Mouse (Mus musculus): ENCODE measurements around the gene Glod4. TPM values are rescaled to one million over a fixed set of nuclear protein-coding genes. Genes with fewer than 3 reads are reported as not detected.
A peak's percentile ranks its signal among the peaks of the same experiment; 100 is the strongest.

Gene Glod4
- total and polyA plus RNA-seq, 3 experiments = 121 to 190 (median 161) TPM

DNA sequence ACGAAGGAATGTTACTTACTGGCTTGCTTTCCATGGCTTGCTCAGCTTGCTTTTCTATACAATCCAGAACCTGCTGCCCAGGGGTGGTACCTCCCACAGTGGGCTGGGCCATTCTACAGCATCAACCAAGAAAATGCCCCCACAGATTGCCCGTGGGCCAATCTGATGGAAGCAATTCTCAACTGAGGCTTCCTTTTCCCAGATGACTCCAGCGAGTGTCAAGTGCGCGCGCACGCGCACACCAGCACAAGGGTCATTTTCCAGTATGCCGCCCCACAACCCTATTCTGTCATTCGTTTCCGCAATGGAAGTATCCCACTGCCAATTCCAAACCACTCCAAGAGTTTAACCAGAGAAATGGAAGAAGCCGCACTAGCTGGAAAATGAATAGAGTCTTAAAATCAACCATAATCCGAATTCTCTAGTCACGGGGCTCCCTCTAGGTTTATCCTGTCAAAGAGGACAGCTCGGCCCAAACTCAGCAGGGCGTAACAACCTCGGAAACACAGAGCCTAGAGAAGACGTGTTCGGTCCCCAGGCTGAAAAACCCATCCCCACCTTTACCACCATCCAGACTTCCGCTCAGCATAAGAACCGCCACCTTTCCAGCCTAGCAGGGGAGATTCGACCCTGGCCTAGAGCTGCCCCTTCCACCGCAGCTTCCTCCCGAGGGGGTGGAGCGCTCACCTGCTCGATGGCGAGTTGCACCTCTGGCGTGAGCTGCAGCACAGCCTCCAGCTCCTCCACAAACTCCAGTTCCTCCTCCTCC, 64.6 kb downstream of the Glod4 start:
- Histone ChIP-seq H3K4me2 (ENCODE audit: insufficient read depth, low read depth, poor library complexity, severe bottlenecking) (peak overlapping the region; percentile 73), H3K27ac (ENCODE audit: insufficient read depth, low read depth) (peak overlapping the region; percentile 43), H3K4me1 (ENCODE audit: control insufficient read depth in 1 of 2, insufficient read depth in 2 of 2) (peaks cover 0 to 26% of the 10 kb centered on the region in 2 experiments; a peak in 3 of 4 replicates), H3K79me2 (replicated peaks; ENCODE audit: control insufficient read depth, extremely low read depth, insufficient read depth, poor library complexity, severe bottlenecking) (peaks cover 24% of the 10 kb centered on the region), H3K9me3 (replicated peaks; ENCODE audit: low read length) (no peaks in the 10 kb centered on the region), H3K9ac (ENCODE audit: insufficient read depth, low read depth) (peak overlapping the region; percentile 44), H3K4me3 (replicated peaks in 1 of 3; ENCODE audit: low read depth in 2 of 3, low read length in 2 of 3, poor library complexity in 1 of 3) (peak overlapping the region; percentile 66 to 90 (median 86)), H3K36me3 (replicated peaks in 1 of 2; ENCODE audit: control insufficient read depth in 1 of 2, insufficient read depth in 1 of 2, low read length in 1 of 2) (peaks cover 16 to 49% of the 10 kb centered on the region in 2 experiments), H3K27me3 (replicated peaks) (no peaks in the 10 kb centered on the region)
- in situ Hi-C loops (cut with MboI; ENCODE audit: low pct_ligation_motif_present, low pct_unique_long_range_greater_than_20kb, low sequenced_read_pairs) (no loop called here), dilution Hi-C loops (cut with MboI; ENCODE audit: extremely low pct_ligation_motif_present, extremely low pct_unique_long_range_greater_than_20kb, low sequenced_read_pairs) (no loop called here)
- DNase-seq (ENCODE audit: extremely low read depth) = peak; percentile 72
- TF ChIP-seq NRF1 (IDR thresholded peaks at IDR 0.05; ENCODE audit: low read depth, low read length) (peak; percentile 87), USF2 (conservative IDR thresholded peaks at IDR 0.05; ENCODE audit: low read depth, low read length) (no peak)

DNA sequence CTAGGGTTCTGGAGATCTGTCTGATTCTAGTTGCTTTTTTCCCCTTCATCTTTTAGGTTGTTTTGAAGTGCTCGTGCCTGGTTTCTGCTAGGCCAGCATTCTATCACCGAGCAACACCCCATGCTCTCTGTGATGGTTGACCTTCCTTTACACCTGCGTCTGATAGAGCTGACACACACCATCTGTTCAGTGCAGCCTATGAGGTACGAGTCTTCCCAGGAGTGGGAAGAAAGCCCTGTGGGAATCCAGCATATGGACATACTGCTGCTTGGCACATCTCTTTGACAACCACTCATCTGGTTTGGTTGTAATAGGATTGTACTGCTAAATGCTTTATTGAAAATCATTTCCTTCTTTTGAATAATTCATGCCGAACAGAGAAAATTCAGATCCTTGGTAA, 73.3 kb downstream of the Glod4 start:
- dilution Hi-C loops (cut with MboI; ENCODE audit: extremely low pct_ligation_motif_present, extremely low pct_unique_long_range_greater_than_20kb, low sequenced_read_pairs) = no loop called here
- peaks cover 24 to 70% of the 10 kb centered on the region in 2 experiments for H3K36me3 ChIP-seq (replicated peaks in 1 of 2; ENCODE audit: control insufficient read depth in 1 of 2, insufficient read depth in 1 of 2, low read length in 1 of 2)

DNA sequence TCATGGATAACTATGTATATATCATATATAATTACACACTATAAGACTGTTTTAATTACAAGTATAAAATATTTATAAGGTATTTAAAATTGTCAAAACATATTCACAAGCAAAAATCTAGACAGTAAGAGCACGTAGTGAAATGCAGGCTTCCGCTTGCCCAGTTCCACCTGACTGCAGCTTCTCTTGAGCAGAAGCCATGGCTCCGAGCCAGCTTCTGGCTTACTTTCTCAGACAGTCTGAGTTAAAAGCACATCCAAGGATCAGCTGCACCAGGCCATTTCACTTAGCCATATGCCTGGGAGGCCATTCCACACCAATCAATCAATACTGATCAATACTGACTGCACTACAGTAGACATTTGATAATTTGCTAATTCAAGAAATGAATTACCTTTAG, 74.5 kb downstream of the Glod4 start:
- no peak for DNase-seq (ENCODE audit: extremely low read depth)
- no peak for TF ChIP-seq USF1 (IDR thresholded peaks at IDR 0.05; ENCODE audit: low read depth, low read length)
- TF ChIP-seq NRF1 (IDR thresholded peaks at IDR 0.05; ENCODE audit: low read depth, low read length) = no peak
- TF ChIP-seq EP300 (IDR thresholded peaks at IDR 0.05; ENCODE audit: low read length) = no peak
- no peak for TF ChIP-seq SMC3 (IDR thresholded peaks at IDR 0.05; ENCODE audit: low read depth, low read length)
- no peak for TF ChIP-seq HCFC1 (IDR thresholded peaks at IDR 0.05; ENCODE audit: low read depth, low read length)
- TF ChIP-seq IRF4 (IDR thresholded peaks at IDR 0.05; ENCODE audit: low read depth, low read length) = no peak
- TF ChIP-seq ZMIZ1 (IDR thresholded peaks at IDR 0.05; ENCODE audit: low read depth, low read length) = no peak
- TF ChIP-seq USF2 (conservative IDR thresholded peaks at IDR 0.05; ENCODE audit: low read depth, low read length) = no peak
- no peaks in the 10 kb centered on the region for H3K27me3 ChIP-seq (replicated peaks)
- H3K9me3 ChIP-seq (replicated peaks; ENCODE audit: low read length) = no peaks in the 10 kb centered on the region
- no peak overlapping the region for H3K4me2 ChIP-seq (ENCODE audit: insufficient read depth, low read depth, poor library complexity, severe bottlenecking)
- H3K4me3 ChIP-seq (replicated peaks in 1 of 3; ENCODE audit: low read depth in 2 of 3, low read length in 2 of 3, poor library complexity in 1 of 3) = no peak overlapping the region
- no peaks in the 10 kb centered on the region for H3K79me2 ChIP-seq (replicated peaks; ENCODE audit: control insufficient read depth, extremely low read depth, insufficient read depth, poor library complexity, severe bottlenecking)
- H3K4me1 ChIP-seq (ENCODE audit: control insufficient read depth in 1 of 2, insufficient read depth in 2 of 2) = peaks cover 3 to 13% of the 10 kb centered on the region in 2 experiments
- dilution Hi-C loops (cut with MboI; ENCODE audit: extremely low pct_ligation_motif_present, extremely low pct_unique_long_range_greater_than_20kb, low sequenced_read_pairs) (no loop called here), in situ Hi-C loops (cut with MboI; ENCODE audit: low pct_ligation_motif_present, low pct_unique_long_range_greater_than_20kb, low sequenced_read_pairs) (no loop called here)
- no peak overlapping the region for H3K27ac ChIP-seq (ENCODE audit: insufficient read depth, low read depth)
- H3K36me3 ChIP-seq (replicated peaks in 1 of 2; ENCODE audit: control insufficient read depth in 1 of 2, insufficient read depth in 1 of 2, low read length in 1 of 2) = peaks cover 24 to 69% of the 10 kb centered on the region in 2 experiments
- H3K9ac ChIP-seq (ENCODE audit: insufficient read depth, low read depth) = no peak overlapping the region

More for the DNA sequence above, 73.3 kb downstream of the Glod4 start:
- H3K27ac ChIP-seq (ENCODE audit: insufficient read depth, low read depth) = no peak overlapping the region
- no peaks in the 10 kb centered on the region for H3K79me2 ChIP-seq (replicated peaks; ENCODE audit: control insufficient read depth, extremely low read depth, insufficient read depth, poor library complexity, severe bottlenecking)
- H3K4me1 ChIP-seq (ENCODE audit: control insufficient read depth in 1 of 2, insufficient read depth in 2 of 2) = peaks cover 3 to 13% of the 10 kb centered on the region in 2 experiments
- no peak overlapping the region for H3K4me2 ChIP-seq (ENCODE audit: insufficient read depth, low read depth, poor library complexity, severe bottlenecking)
- no peaks in the 10 kb centered on the region for H3K9me3 ChIP-seq (replicated peaks; ENCODE audit: low read length)
- no peak overlapping the region for H3K4me3 ChIP-seq (replicated peaks in 1 of 3; ENCODE audit: low read depth in 2 of 3, low read length in 2 of 3, poor library complexity in 1 of 3)
- in situ Hi-C loops (cut with MboI; ENCODE audit: low pct_ligation_motif_present, low pct_unique_long_range_greater_than_20kb, low sequenced_read_pairs) = no loop called here
- TF ChIP-seq RAD21 (IDR thresholded peaks at IDR 0.05; ENCODE audit: low read depth, low read length) (no peak), ETS1 (conservative IDR thresholded peaks at IDR 0.05; ENCODE audit: low read depth, low read length) (no peak), POLR2A (IDR thresholded peaks at IDR 0.05; ENCODE audit: low read depth, low read length) (no peak), RCOR1 (conservative IDR thresholded peaks at IDR 0.05; ENCODE audit: low read depth, low read length) (no peak)
- no peaks in the 10 kb centered on the region for H3K27me3 ChIP-seq (replicated peaks)
- no peak for DNase-seq (ENCODE audit: extremely low read depth)
- H3K9ac ChIP-seq (ENCODE audit: insufficient read depth, low read depth) = no peak overlapping the region

Data from CH12.LX (cell line).